Mouse (Mus musculus) limb, embryonic 15.5 days (tissue): ENCODE data around the gene Nipal1. TPM values are rescaled to one million over a fixed set of nuclear protein-coding genes. Genes with fewer than 3 reads are reported as not detected.

ENCODE experiments used
- ATAC-seq: fragments of 200-750 bp; cut with Nextera tagmentation; 2 replicates; pipeline ENCODE4 v1.8.0; 2017; ENCODE audit warnings: low read depth, moderate TSS enrichment; ENCODE audit not compliant: insufficient number of reproducible peaks, low FRiP score, low TSS enrichment
- H3K27ac ChIP-seq: fragments of 300-500 bp; sonication (generic); 2 replicates; pipeline ENCODE4 v1.5.1; 2015; ENCODE audit warnings: moderate library complexity, mild to moderate bottlenecking, inconsistent platforms
- H3K27me3 ChIP-seq: fragments of 300-500 bp; sonication (generic); 2 replicates; pipeline ENCODE4 v1.6.1; 2015; ENCODE audit warnings: inconsistent platforms
- H3K36me3 ChIP-seq: fragments of 300-500 bp; sonication (generic); 2 replicates; pipeline ENCODE4 v1.6.1; 2015; ENCODE audit warnings: inconsistent platforms
- H3K4me1 ChIP-seq: fragments of 300-500 bp; sonication (generic); 2 replicates; pipeline ENCODE4 v1.6.1; 2015; ENCODE audit warnings: inconsistent platforms
- H3K4me2 ChIP-seq: fragments of 300-500 bp; sonication (generic); 2 replicates; pipeline ENCODE4 v1.6.1; 2015; ENCODE audit warnings: mild to moderate bottlenecking, inconsistent platforms
- H3K4me3 ChIP-seq: fragments of 300-500 bp; sonication (generic); 2 replicates; pipeline ENCODE4 v1.5.1; 2015; ENCODE audit warnings: mild to moderate bottlenecking, inconsistent platforms
- H3K9ac ChIP-seq: fragments of 300-500 bp; sonication (generic); 2 replicates; pipeline ENCODE4 v1.6.1; 2015; ENCODE audit warnings: inconsistent platforms
- H3K9me3 ChIP-seq: fragments of 300-500 bp; sonication (generic); 2 replicates; pipeline ENCODE4 v1.6.1; 2016; ENCODE audit warnings: inconsistent platforms
- WGBS: fragments of 180-500 bp; shearing (Covaris S2); methylation state at CpG from one replicate; pipeline ENCODE4 v1.1.7; 2015; 5-methylcytosine and 5-hydroxymethylcytosine counted together
- polyA plus RNA-seq: library from polyadenylated mRNA; unstranded; fragments of >200 nt; fragmentation: Nextera tagmentation; extraction: Ambion mirVana; gene quantifications from 2 replicates; pipeline ENCODE4 v1.2.1, GENCODE M21; 2015

Nipal1 gene
- polyA plus RNA-seq, 1 experiment from 2014 or later: 27.7 TPM

DNA sequence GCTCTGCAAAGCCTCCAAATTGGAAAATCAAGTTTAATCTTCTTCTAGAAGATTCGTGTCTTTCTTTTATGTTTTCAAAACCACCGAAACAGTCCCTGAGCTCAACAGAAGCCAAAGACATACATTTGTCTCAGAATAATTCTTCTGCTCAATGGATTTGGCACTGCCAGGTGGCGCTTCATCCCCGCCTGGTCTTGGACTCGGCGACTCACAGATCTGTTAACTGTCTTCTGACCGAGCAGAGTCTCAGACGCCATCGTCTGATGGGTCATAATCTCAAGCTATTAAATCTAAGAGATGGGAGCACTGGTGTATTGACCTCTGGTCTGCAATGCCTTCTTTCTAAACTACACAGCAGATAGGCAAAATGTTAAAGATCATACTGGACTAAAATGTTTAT, 20.8 kb downstream of the Nipal1 start:
- no peaks in the 10 kb centered on the region for H3K4me1 ChIP-seq
- no peak overlapping the region for H3K4me2 ChIP-seq
- no peaks in the 10 kb centered on the region for H3K9me3 ChIP-seq
- H3K4me3 ChIP-seq: no peak overlapping the region
- ATAC-seq: no peak
- no peak overlapping the region for H3K27ac ChIP-seq
- no peaks in the 10 kb centered on the region for H3K27me3 ChIP-seq
- H3K9ac ChIP-seq: no peak overlapping the region
- no peaks in the 10 kb centered on the region for H3K36me3 ChIP-seq
- WGBS: 81% methylated on average over 9 of the region's 9 CpGs

DNA sequence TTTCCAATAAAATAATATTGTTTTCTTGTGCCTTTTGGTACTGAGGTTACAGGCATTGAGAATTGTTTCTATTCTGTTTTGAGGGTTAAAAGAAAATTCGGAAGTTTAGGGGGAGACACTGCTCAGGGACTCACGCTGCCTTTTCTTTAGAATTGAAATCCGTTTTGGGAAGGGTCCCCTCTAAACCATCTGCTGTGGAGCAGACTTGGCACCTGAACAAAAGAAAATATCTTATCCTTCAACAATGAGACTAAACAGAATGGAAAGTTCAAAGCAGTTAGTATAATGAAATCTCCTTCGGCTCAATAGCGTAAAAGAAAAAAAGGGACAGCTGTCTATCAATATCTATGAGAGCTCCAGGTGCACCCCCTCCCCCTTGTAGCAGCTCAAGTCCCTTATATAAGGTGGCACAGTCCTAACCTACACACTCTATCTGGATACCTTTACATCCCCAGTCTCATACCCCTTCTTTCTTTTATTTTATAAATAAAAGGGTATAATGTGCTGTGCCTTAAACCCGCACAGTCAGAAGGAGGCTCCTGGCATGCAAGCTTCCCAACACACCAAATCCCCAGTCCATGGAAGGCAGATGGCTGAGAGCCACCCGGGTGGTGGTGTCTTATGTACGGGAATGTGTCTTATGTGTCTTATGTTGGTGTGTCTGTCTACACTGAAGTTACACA, 23.6 kb downstream of the Nipal1 start:
- no peak overlapping the region for H3K27ac ChIP-seq

DNA sequence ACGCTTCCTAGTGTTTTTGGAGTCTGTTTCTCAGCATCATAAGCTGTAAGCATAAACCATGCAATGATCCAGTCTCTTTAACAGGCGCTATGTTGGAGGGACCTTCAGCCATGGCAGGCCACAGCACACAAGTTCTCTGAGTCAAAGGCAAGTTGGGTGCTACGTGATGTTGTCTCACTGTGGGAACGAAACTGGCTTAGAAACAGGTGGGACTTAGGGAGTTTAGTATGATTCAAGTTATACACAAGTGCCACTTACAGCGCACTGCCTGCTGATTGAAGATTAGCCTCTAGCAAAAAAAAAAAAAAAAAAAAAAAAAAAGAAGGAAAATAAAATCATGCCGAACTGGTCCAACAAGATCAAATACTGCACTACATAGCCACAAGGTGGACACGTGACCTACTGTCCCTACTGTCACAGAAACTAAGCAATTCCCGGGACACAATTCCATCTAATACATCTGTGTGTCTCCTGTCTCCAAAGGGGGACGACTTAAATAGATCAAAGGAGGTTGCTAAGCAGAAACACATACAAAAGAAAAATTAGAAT, 27.5 kb downstream of the Nipal1 start:
- Histone ChIP-seq H3K36me3 (no peaks in the 10 kb centered on the region), H3K4me2 (no peak overlapping the region), H3K27ac (peak overlapping the region; percentile 75), H3K4me1 (no peaks in the 10 kb centered on the region), H3K27me3 (no peaks in the 10 kb centered on the region), H3K4me3 (no peak overlapping the region), H3K9ac (no peak overlapping the region), H3K9me3 (no peaks in the 10 kb centered on the region)
- WGBS: 69% methylated on average over 9 of the region's 9 CpGs
- ATAC-seq: no peak

More for the DNA sequence above, 23.6 kb downstream of the Nipal1 start:
- H3K4me1 ChIP-seq: no peaks in the 10 kb centered on the region
- no peaks in the 10 kb centered on the region for H3K9me3 ChIP-seq
- no peak overlapping the region for H3K4me3 ChIP-seq
- no peaks in the 10 kb centered on the region for H3K27me3 ChIP-seq
- ATAC-seq: no peak
- H3K4me2 ChIP-seq: no peak overlapping the region
- no peaks in the 10 kb centered on the region for H3K36me3 ChIP-seq
- WGBS: 64% methylated on average over 8 of the region's 8 CpGs
- H3K9ac ChIP-seq: no peak overlapping the region

DNA sequence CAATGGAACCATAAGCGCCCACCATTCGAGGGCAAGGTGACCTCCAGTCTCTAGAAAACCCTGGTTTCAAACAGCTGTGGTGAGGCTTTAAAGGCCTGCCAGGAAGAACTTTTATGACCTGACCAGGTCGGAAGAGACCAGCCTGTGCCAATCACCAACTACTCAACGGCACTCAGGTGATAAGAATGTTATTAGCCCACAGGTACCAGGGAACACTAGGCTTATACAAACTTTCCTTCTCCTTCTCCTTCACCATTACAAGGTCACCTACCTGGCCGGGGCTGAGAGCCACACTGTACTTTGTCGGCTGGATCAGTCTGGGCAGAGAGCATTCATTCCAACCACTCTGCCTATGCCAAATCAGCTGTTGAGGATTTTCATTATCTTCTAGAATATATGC, 33.9 kb downstream of the Nipal1 start:
- no peak for ATAC-seq
- Histone ChIP-seq H3K36me3 (no peaks in the 10 kb centered on the region), H3K4me3 (no peak overlapping the region), H3K27ac (no peak overlapping the region), H3K27me3 (no peaks in the 10 kb centered on the region), H3K4me1 (no peaks in the 10 kb centered on the region), H3K9ac (no peak overlapping the region), H3K4me2 (no peak overlapping the region), H3K9me3 (no peaks in the 10 kb centered on the region)
- WGBS: 66% methylated on average over 6 of the region's 6 CpGs

DNA sequence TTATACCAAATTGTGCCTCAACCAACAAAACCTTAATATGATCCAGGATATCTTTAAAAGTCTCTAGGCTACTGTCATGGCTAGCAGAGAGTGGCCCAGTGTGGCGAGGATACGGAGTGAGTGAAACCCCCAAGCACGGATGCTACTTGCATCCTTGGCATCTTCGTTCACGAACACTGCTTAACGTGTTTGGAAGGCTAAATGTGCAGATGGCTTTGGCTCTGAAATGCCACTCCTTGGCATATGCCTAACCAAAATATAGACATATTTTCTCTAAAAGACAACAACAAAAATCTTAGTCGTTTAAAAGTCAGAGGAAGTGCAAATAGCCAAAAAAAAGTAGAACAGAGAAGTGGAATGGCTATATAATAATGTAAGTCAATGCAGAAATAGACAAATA, 42.0 kb downstream of the Nipal1 start:
- Histone ChIP-seq H3K4me3 (no peak overlapping the region), H3K9ac (no peak overlapping the region), H3K27ac (no peak overlapping the region), H3K4me2 (no peak overlapping the region), H3K27me3 (no peaks in the 10 kb centered on the region), H3K36me3 (no peaks in the 10 kb centered on the region), H3K4me1 (no peaks in the 10 kb centered on the region), H3K9me3 (no peaks in the 10 kb centered on the region)
- WGBS: 90% methylated on average over 7 of the region's 7 CpGs
- ATAC-seq: no peak

DNA sequence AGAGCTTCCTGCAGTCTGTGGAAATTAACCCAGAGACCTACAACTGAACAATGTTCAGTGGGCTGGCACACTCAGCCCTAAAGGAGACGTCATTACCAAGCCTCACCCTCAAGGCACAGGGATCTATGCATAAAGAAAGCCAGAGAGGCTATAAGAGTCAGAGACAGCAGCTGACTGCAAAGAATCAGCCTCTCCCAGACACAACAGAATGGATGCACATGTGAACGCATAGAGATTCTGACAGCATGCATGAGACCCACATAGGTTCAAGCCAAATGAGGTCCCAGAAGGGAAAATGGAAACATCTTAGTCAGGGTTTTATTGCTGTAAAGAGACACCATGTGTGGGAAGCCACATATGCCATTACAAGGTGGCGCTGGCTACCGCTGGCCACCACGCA, 42.9 kb downstream of the Nipal1 start:
- Histone ChIP-seq H3K4me2 (no peak overlapping the region), H3K4me3 (no peak overlapping the region), H3K36me3 (no peaks in the 10 kb centered on the region), H3K9me3 (no peaks in the 10 kb centered on the region), H3K27me3 (no peaks in the 10 kb centered on the region), H3K27ac (no peak overlapping the region), H3K9ac (no peak overlapping the region), H3K4me1 (no peaks in the 10 kb centered on the region)
- 88% methylated on average over 5 of the region's 5 CpGs for WGBS
- ATAC-seq: no peak

DNA sequence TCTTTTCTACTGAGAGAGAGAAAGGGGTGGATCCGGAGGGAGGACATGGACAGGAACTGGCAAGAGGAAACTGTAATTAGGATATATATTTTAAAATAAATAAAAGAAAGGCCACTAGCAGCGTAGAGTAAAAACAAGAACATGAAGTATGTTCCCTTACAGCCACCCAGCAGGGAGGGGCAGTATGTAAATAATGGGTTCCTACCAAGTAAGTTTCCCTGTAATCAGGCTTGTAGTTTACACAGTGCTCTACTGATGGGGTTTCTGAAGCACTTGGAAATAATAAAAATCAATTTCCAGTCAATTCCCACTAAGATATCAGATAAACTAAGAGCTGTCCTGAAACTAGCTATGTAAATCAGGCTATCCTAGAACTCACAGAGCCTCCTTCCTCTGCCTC, 47.1 kb downstream of the Nipal1 start:
- Histone ChIP-seq H3K27ac (no peak overlapping the region), H3K36me3 (no peaks in the 10 kb centered on the region), H3K4me2 (no peak overlapping the region), H3K9me3 (no peaks in the 10 kb centered on the region), H3K27me3 (no peaks in the 10 kb centered on the region), H3K4me3 (no peak overlapping the region), H3K9ac (no peak overlapping the region), H3K4me1 (0 out of 2 replicates have a peak, but pooled peaks cover 11% of the 10 kb centered on the region)
- ATAC-seq: no peak
- WGBS: 82% methylated on average over 2 of the region's 2 CpGs

DNA sequence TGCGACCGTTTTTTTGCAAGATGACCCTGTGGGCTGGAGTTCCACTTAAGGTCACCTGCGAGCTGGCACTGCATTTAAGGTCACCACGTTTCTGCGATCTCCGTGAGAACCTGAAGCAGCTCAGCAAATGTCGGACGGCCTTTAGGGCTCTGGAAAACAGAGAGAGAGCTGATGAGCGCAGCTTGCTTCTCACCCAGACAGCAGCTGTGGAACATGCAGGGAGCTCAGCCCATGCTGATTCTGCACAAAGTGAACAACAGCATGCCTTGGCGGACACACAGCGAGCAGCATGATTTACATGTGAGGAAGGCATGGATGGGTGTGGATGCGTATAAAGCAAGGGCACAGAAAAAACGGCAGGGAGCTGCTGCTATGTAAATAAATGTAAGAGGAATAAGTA, 48.9 kb downstream of the Nipal1 start:
- WGBS: 80% methylated on average over 13 of the region's 13 CpGs

DNA sequence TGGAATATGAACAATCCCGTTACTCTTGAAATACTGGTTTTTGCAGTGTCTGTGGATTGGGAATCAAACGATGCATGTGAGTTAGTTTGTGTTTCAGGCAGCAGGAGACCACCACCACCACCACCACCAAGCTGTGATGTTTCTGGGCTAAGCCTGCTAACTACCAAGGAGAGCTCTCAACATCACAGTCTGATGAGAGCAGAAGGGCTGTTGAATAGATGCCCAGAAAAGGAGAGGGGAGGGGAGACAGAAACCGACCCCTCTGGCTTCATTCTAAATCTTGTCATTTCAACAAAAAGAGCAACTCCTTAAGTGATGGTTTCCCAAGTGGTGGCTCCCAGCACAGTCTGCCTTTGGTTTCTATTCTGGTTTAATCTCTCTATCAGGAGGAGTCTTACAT, 50.7 kb downstream of the Nipal1 start:
- WGBS: 43% methylated on average over 3 of the region's 3 CpGs

More for the DNA sequence above, 48.9 kb downstream of the Nipal1 start:
- Histone ChIP-seq H3K4me1 (0 out of 2 replicates have a peak, but pooled peaks cover 11% of the 10 kb centered on the region), H3K4me3 (no peak overlapping the region), H3K4me2 (no peak overlapping the region), H3K36me3 (no peaks in the 10 kb centered on the region), H3K9ac (no peak overlapping the region), H3K27ac (no peak overlapping the region), H3K9me3 (no peaks in the 10 kb centered on the region), H3K27me3 (no peaks in the 10 kb centered on the region)
- no peak for ATAC-seq

DNA sequence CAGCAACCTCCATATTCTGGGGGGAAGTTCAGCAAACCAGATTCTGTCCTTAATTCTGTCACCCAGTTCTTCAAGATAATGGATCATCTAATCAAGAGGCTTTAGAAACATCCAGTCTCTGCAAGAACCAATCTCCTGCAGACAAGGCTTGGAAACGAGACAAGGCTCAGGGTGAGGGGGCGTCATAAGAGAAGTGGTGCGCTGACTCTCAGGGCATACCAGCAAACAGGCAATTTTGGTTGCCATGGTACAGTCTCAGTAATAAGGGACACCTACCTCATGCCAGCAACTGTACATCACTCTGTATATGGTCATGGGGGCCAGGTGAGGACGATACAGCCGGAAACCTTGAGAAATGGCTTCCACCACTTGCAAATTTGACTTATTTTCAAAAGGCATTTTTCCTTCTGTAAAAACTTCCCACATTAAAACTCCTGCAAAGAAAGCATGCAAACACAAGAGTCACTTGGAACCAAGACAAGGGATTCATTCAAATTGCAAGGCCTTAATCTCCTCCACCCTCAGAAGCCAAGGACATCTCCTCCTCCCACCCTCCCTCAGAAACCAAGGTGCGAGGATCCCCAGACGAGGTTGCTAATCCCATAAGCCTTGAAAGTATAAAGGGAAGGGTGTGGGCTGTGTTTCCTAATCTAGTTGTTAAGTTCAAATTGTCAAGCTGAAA, 51.4 kb downstream of the Nipal1 start:
- Histone ChIP-seq H3K27ac (peak overlapping the region; percentile 2), H3K9me3 (no peaks in the 10 kb centered on the region), H3K4me1 (0 out of 2 replicates have a peak, but pooled peaks cover 11% of the 10 kb centered on the region), H3K36me3 (no peaks in the 10 kb centered on the region), H3K9ac (no peak overlapping the region), H3K27me3 (no peaks in the 10 kb centered on the region), H3K4me3 (no peak overlapping the region), H3K4me2 (no peak overlapping the region)
- 61% methylated on average over 7 of the region's 7 CpGs for WGBS
- no peak for ATAC-seq

More for the DNA sequence above, 50.7 kb downstream of the Nipal1 start:
- no peak overlapping the region for H3K4me3 ChIP-seq
- H3K4me2 ChIP-seq: no peak overlapping the region
- no peaks in the 10 kb centered on the region for H3K36me3 ChIP-seq
- no peak overlapping the region for H3K9ac ChIP-seq
- H3K9me3 ChIP-seq: no peaks in the 10 kb centered on the region
- H3K27me3 ChIP-seq: no peaks in the 10 kb centered on the region
- peak overlapping the region; percentile 2; the same call in 1 of the 2 replicates for H3K27ac ChIP-seq
- H3K4me1 ChIP-seq: 0 out of 2 replicates have a peak, but pooled peaks cover 11% of the 10 kb centered on the region
- ATAC-seq: no peak

DNA sequence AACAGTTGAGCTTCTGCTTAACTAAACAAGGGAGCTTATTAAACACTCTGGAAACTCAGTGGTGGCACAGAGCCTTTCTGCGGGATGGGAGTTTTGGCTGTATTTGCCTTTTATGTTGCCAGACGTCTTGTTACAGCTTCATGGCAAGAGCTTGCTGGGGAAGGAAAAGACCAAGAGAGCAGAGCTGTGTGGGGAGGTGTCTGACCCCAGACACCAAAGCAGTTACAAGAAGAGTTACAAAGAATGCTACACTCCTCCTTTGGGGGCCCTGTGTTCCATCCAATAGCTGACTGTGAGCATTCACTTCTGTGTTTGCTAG, 51.9 kb downstream of the Nipal1 start:
- no peaks in the 10 kb centered on the region for H3K9me3 ChIP-seq
- no peak for ATAC-seq
- WGBS: 23% methylated on average over 2 of the region's 2 CpGs
- no peak overlapping the region for H3K9ac ChIP-seq
- no peaks in the 10 kb centered on the region for H3K27me3 ChIP-seq
- H3K4me2 ChIP-seq: no peak overlapping the region
- H3K27ac ChIP-seq: peak overlapping the region; percentile 2; the same call in 1 of the 2 replicates
- H3K36me3 ChIP-seq: no peaks in the 10 kb centered on the region
- H3K4me3 ChIP-seq: no peak overlapping the region
- 0 out of 2 replicates have a peak, but pooled peaks cover 11% of the 10 kb centered on the region for H3K4me1 ChIP-seq

DNA sequence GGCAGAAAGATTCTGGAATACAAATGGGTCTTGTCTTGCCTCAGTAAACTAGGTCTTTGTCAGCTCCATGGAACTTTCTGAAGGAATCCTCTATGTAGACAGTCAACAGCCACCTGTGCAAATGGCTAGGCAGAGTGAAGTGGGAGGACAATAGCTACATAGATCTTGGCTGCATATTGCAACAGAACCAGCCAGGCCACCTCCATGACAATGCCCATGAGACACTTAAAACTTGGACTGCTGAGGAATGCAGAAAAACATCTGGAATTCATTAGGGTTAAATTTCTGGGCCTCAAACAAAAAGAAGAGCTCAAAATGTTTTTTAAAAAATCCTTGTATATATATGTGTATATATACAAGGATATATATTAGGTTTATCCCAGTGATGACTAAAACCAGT, 54.6 kb downstream of the Nipal1 start:
- H3K4me3 ChIP-seq: no peak overlapping the region
- no peak for ATAC-seq
- H3K4me2 ChIP-seq: no peak overlapping the region
- no peak overlapping the region for H3K9ac ChIP-seq
- no peaks in the 10 kb centered on the region for H3K27me3 ChIP-seq
- no peaks in the 10 kb centered on the region for H3K9me3 ChIP-seq
- H3K36me3 ChIP-seq: no peaks in the 10 kb centered on the region
- H3K27ac ChIP-seq: no peak overlapping the region
- 0 out of 2 replicates have a peak, but pooled peaks cover 11% of the 10 kb centered on the region for H3K4me1 ChIP-seq
